ENCODE assay signal across 11 mouse cellular contexts in genomic region chr4:105101337-105101688, GRCm38 (mm10). TPM values are rescaled to one million over a fixed set of nuclear protein-coding genes. Genes with fewer than 3 reads are reported as not detected.
A peak's percentile ranks its signal among the peaks of the same experiment; 100 is the strongest.
DNase-seq lines count a peak whose midpoint lies in the region; ATAC-seq and TF ChIP-seq lines count a peak whose summit lies in the region.
"Had no signal": no experiment of that assay in that cellular context is flagged by ENCODE, and none has a peak within 500 bp of the region (broad histone marks: within the 10 kb centered on the region; RNA-seq: fewer than 3 reads in every experiment).

No protein-coding gene starts in this region.

- no peaks in the 10 kb centered on the region for H3K9me3 ChIP-seq in heart, embryonic 11.5 days (replicated peaks; ENCODE audit: control insufficient read depth, low read length)
- no peaks in the 10 kb centered on the region for H3K9me3 ChIP-seq in heart, embryonic 15.5 days (replicated peaks)
- H3K9me3 ChIP-seq: liver, embryonic 15.5 days had no signal

- 34% methylated on average over 4 of the region's 4 CpGs for WGBS in heart, embryonic 11.5 days (ENCODE audit: insufficient replicate concordance)
- WGBS in heart, embryonic 15.5 days = 22% methylated on average over 4 of the region's 4 CpGs

- peaks cover 12% of the 10 kb centered on the region; the same call in 1 of the 2 replicates for H3K4me1 ChIP-seq in heart, embryonic 11.5 days (ENCODE audit: control insufficient read depth, insufficient read depth, low read length)
- H3K4me1 ChIP-seq in heart, embryonic 15.5 days (replicated peaks) = peaks cover 37% of the 10 kb centered on the region
- H3K4me1 ChIP-seq: liver, embryonic 15.5 days had no signal

- no peak for DNase-seq in cerebellum, adult 11 months
- DNase-seq in heart, postnatal 4 days = no peak
- no peak for DNase-seq in left cerebral cortex, adult 2 months (ENCODE audit: extremely low spot score in 1 of 2, low spot score in 2 of 2)
- DNase-seq in left cerebral cortex, postnatal 36 days (ENCODE audit: low spot score in 2 of 2) = no peak

- H3K4me2 ChIP-seq in heart, embryonic 11.5 days = 0 out of 2 replicates have a peak overlapping the region, but pooled peaks have one; percentile 11
- H3K4me2 ChIP-seq in heart, embryonic 15.5 days = peak overlapping the region; percentile 44; the same call in 1 of the 2 replicates
- H3K4me2 ChIP-seq: liver, embryonic 15.5 days had no signal

- H3K4me3 ChIP-seq in heart, embryonic 11.5 days (ENCODE audit: low read depth, low read length) = no peak overlapping the region
- H3K4me3 ChIP-seq in left cerebral cortex, adult 2 months = no peak overlapping the region
- no peak overlapping the region for H3K4me3 ChIP-seq in heart, embryonic 15.5 days
- H3K4me3 ChIP-seq: liver, embryonic 15.5 days had no signal

- intact Hi-C loops in left cerebral cortex, adult 2 months (cut with DNase I) = no loop called here
- intact Hi-C loops in left cerebral cortex, postnatal 36 days (cut with DNase I) = loop anchor here (10.0 kb wide), 1 partner anchor 57 kb away; no protein-coding TSS in a partner anchor

- H3K36me3 ChIP-seq in heart, embryonic 11.5 days (ENCODE audit: control insufficient read depth, insufficient read depth, low read length) = no peaks in the 10 kb centered on the region
- no peaks in the 10 kb centered on the region for H3K36me3 ChIP-seq in heart, embryonic 15.5 days
- H3K36me3 ChIP-seq: liver, embryonic 15.5 days had no signal

- no peaks in the 10 kb centered on the region for H3K27me3 ChIP-seq in heart, embryonic 11.5 days (ENCODE audit: control insufficient read depth, insufficient read depth, low read length)
- no peaks in the 10 kb centered on the region for H3K27me3 ChIP-seq in heart, embryonic 15.5 days
- H3K27me3 ChIP-seq: CH12.LX; liver, embryonic 15.5 days had no signal

- TF ChIP-seq CTCF in left cerebral cortex, adult 2 months (IDR thresholded peaks at IDR 0.05) = no peak

- H3K27ac ChIP-seq in heart, embryonic 11.5 days (ENCODE audit: low read depth, low read length) = peak overlapping the region; percentile 85
- H3K27ac ChIP-seq in left cerebral cortex, adult 2 months = peak overlapping the region; percentile 32
- H3K27ac ChIP-seq in heart, embryonic 15.5 days = peak overlapping the region; percentile 94
- H3K27ac ChIP-seq: liver, embryonic 15.5 days had no signal

- ATAC-seq in cerebellum, adult (ENCODE audit: insufficient number of reproducible peaks, low FRiP score, low TSS enrichment) = peak; percentile 64
- ATAC-seq in heart, embryonic 11.5 days (replicated peaks; ENCODE audit: insufficient number of reproducible peaks, low FRiP score, low TSS enrichment) = peak; percentile 82
- peak; percentile 94 for ATAC-seq in heart, embryonic 15.5 days (replicated peaks; ENCODE audit: insufficient number of reproducible peaks, insufficient read depth, low FRiP score, low read depth)
- ATAC-seq in erythroid progenitor cell, adult 5-6 weeks (replicated peaks; ENCODE audit: low FRiP score, poor library complexity, severe bottlenecking) = no peak

- H3K9ac ChIP-seq in heart, embryonic 11.5 days (ENCODE audit: low read depth, low read length) = no peak overlapping the region
- no peak overlapping the region for H3K9ac ChIP-seq in heart, embryonic 15.5 days
- H3K9ac ChIP-seq: forebrain, postnatal 0 days; liver, embryonic 15.5 days had no signal

RNA-seq across cellular contexts. Expression of gene Prkaa2, which starts 8.4 kb away (rescaled TPM):
- 38.8 and 49.1 TPM in 2 replicates for polyA plus RNA-seq in heart, embryonic 11.5 days (2014; fragmentation: Nextera tagmentation; extraction: Ambion mirVana)
- 10 to 100 TPM; 88.5 to 89.9 TPM for total RNA-seq in heart, postnatal 4 days (2021)
- 10 to 100 TPM; 31.0 to 35.7 TPM for total RNA-seq in left cerebral cortex, adult 2 months (2021)
- total RNA-seq in left cerebral cortex, postnatal 36 days (2021) = 10 to 100 TPM; 33.3 to 33.4 TPM
- 39.2 and 46.6 TPM in 2 replicates for polyA plus RNA-seq in heart, embryonic 15.5 days (2015; fragmentation: Nextera tagmentation; extraction: Ambion mirVana)
- total RNA-seq in erythroid progenitor cell, adult 5-6 weeks (2015; ENCODE audit: low replicate concordance) = not detected in 2 replicates
- not detected in 2 replicates for total RNA-seq in erythroid progenitor cell, adult 5-6 weeks (2017; ENCODE audit: low replicate concordance)

RNA-seq across cellular contexts. Expression of gene Plpp3, which starts 55.8 kb away (rescaled TPM):
- polyA plus RNA-seq in heart, embryonic 11.5 days (2014; fragmentation: Nextera tagmentation; extraction: Ambion mirVana) = 23.8 and 25.7 TPM in 2 replicates
- total RNA-seq in heart, postnatal 4 days (2021) = 10 to 100 TPM; 46.0 to 47.7 TPM
- total RNA-seq in left cerebral cortex, adult 2 months (2021) = 100 to 1,000 TPM; 153 to 180 TPM
- 100 to 1,000 TPM; 153 to 173 TPM for total RNA-seq in left cerebral cortex, postnatal 36 days (2021)
- 35.0 and 40.4 TPM in 2 replicates for polyA plus RNA-seq in heart, embryonic 15.5 days (2015; fragmentation: Nextera tagmentation; extraction: Ambion mirVana)
- total RNA-seq in erythroid progenitor cell, adult 5-6 weeks (2015; ENCODE audit: low replicate concordance) = 0.84 and 3.2 TPM in 2 replicates
- total RNA-seq in erythroid progenitor cell, adult 5-6 weeks (2017; ENCODE audit: low replicate concordance) = 0.08 and 0.64 TPM in 2 replicates

Comparison
In these comparisons a context has a peak if more than half of its experiments do, and no peak if none do; other contexts are left out.
1. H3K27ac ChIP-seq: peak in every context shown above with its lines; median percentile 94 in heart, embryonic 15.5 days; 85 in heart, embryonic 11.5 days; 32 in left cerebral cortex, adult 2 months.
2. RNA of gene Prkaa2, which starts 8.4 kb away (total RNA-seq): 88.5 to 89.9 TPM in heart, postnatal 4 days, 31.0 to 35.7 TPM in left cerebral cortex, adult 2 months and 33.3 to 33.4 TPM in left cerebral cortex, postnatal 36 days; not detected in erythroid progenitor cell, adult 5-6 weeks; every median in the first group is over 10 times any median in the second.
3. RNA of gene Plpp3, which starts 55.8 kb away (total RNA-seq): 153 to 180 TPM in left cerebral cortex, adult 2 months, 153 to 173 TPM in left cerebral cortex, postnatal 36 days and 46.0 to 47.7 TPM in heart, postnatal 4 days; 0.08 to 3.2 TPM in erythroid progenitor cell, adult 5-6 weeks; every median in the first group is over 10 times any median in the second.